Mouse (Mus musculus) frontal cortex, adult (tissue): Measurements from ENCODE around the gene Nol12.

Source experiments
- ATAC-seq: cut with Nextera tagmentation; 2 replicates; pipeline ENCODE4 v1.9.2; 2017; ENCODE audit warnings: mild to moderate bottlenecking, moderate library complexity, mixed read lengths; ENCODE audit not compliant: low TSS enrichment

The Nol12 gene

DNA sequence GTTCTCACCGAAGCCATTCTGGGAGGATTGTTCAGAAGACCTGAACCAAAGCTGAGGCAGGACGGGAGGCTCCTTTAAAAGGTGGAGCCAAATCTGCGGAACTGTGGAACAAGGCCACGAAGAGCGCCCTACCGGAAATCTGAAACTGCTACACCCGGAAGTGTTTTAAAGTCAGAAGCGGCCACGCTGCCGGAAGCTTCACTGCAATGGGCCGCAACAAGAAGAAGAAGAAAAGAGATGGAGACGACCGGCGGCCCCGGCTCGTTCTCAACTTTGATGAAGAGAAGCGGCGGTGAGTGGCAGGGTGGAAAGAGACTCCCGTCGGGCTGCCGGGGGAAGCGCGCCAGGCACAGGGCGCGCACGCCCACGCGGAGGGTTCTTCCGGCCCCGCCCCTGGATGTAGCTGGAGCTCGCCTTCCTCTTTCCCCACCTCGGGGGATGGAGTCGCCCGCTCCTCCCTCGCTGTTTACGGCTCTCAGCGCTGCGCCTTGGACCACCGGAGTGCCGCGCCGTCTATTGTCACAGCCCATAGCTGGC lies at the start of gene Nol12:
Gene Nol12 (plus strand): TSS at position 150 of the 537 bp plus-strand sequence.
- ATAC-seq = peak; percentile 81

DNA sequence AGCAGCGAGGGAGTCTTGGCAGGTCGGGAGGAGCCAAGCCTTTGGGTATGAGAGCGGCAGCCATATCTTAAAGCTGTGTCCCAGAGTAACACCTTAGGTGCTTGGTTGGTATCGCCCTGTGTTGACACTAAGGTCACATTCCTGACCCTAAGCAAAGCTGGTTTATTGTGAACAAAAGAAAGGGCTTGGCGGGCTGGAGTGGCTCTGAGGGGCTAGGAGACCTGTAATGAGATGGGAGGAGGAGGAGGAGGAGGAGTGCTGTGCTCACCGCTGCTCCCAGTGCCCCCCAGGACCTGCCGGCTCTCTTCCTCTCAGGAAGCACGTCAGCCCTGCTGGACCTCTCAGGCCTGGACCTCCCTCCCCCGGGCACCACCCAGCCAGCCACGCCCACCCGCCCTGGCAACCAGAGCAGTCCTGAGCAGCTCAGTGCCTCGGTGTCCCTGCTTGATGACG lies 45.3 kb upstream of the Nol12 start:
- no peak for ATAC-seq

DNA sequence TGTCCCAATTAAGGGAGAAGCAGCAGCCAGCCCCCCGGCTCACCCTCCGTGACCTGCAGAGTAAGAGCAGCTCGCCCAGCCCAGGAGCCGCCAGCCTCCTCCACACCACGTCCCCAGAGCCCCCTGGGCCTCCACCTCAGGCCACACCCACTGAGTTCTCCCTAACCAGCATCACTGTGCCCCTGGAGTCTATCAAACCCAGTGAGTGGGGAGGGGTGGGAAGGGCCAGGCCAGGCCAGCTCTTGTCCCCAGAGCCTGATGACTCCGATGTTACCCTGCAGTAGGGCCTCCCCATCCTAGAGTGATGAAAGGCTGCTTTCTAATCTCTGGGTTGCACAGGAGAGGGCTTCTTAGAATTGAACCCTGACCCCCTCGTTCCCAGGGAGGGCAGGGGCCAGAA lies 42.3 kb upstream of the Nol12 start:
- ATAC-seq = no peak

DNA sequence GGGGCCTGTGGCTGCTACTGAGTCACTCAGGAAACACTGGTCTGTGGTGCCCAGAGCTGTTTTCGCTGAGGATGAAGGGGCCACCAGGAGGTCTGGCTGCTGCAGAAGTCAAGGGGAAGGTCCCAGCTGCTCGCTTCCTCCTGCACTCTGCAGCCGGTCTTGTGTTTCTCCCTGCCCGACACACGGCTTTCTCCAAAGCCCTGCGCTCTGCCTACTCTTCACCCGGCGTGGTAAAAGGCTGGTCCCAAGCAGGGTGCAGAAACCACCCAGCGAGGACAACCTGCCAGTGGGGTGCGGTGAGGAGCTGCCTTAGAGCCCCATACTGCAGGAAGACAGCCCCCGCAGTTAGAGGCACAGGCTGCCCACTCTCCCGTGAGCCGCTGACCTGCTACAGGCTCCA lies 40.0 kb upstream of the Nol12 start:
- no peak for ATAC-seq

DNA sequence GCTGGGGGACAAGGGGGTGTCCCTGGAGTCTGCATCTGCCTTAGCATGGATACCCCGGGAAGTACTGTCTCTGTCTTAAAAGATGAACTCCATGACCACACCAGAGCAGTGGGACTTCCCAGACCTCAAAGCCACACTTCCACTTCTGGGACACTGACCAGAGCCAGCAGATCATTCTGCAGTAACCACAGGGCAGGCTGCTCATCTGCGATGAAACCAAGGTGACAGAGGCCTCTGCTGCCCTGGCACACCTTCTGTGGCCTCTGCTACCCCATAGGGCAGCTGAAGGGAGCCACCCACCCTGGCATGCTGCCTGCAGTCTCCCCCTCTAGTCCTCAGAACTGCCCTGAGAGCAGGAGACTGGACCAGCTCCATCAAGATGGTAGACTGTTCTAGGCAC lies 39.0 kb upstream of the Nol12 start:
- ATAC-seq = no peak

DNA sequence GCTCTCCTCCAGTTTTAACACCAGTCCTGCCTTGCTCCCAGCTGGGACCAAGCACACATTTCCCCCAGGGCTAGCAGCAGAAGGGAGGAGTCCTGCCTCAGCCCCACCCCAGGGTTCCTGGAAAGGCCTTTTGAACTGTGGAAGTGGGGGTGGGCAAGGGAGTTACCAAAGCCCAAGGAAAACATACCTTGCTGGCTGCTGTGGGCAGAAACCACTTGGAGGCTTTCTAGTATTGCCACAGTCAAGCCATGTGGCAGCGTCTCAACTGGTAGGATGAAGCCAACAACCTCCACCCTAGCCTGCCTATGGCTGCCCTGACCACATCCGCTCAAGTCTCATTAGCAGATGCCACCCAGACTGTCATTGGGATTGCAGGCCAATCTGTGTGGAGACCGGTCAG lies 38.6 kb upstream of the Nol12 start:
- ATAC-seq = no peak

DNA sequence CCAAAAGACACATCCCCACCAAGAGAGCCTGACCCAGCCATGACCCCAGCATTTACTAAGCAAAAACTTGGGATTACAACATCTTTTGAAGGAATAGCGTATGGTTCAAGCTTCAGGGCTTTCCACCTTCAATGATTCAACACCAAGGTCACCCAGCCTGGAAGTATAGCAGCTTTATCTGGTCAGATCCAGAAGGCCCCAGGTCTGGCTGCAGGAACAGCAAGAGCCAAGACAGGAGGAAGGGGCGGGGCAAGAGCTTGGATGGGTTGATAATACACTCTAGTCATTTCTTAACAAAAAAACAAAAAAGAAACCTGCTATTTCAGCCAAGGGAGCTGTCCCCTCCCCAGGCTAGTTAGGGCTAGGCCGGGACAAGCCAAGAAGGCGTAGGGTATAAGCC lies 37.2 kb upstream of the Nol12 start:
- no peak for ATAC-seq

DNA sequence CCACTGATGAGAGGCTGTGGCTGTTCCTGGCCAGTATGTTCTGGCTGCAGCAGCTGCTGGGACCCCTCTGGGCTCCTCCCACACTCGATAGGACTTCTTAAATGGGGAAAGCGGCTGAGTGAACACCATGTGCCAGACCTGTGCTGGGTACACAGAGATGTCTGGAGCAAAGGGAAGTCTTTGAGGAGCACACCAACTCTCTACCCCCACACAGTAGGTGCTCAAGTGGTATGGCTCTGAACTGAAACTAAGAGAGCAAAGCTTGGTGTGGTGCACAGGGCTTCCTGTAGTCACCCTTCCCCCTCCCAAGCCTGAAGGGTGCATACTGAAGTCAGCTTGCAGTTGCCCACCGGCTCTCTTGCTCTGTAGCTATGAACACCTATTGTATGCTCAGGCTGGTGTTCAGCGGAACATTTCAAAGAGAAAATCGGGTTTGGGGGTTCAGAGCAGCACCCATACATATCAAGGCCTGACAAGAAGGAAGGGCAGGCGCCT lies 36.2 kb upstream of the Nol12 start:
- ATAC-seq = no peak

DNA sequence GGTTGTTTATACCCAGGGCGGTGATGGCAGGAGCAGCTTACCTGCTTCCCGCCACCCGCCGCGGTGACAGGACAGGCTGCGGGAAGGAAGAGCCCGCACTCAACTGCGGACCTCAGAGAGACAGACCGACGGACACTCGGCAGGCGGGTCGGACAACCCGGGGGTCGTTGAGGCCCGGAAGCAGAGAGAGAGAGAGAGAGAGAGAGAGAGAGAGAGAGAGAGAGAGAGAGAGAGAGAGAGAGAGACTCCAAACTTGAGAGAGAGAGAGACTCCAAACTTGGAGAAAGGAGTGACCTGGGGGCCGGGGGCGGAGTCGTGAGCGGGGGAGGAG lies 35.4 kb upstream of the Nol12 start, which contains the start of gene Gm49510:
Gene Gm49510 (plus strand): TSS at position 259 of the 331 bp plus-strand sequence.
- ATAC-seq = no peak

DNA sequence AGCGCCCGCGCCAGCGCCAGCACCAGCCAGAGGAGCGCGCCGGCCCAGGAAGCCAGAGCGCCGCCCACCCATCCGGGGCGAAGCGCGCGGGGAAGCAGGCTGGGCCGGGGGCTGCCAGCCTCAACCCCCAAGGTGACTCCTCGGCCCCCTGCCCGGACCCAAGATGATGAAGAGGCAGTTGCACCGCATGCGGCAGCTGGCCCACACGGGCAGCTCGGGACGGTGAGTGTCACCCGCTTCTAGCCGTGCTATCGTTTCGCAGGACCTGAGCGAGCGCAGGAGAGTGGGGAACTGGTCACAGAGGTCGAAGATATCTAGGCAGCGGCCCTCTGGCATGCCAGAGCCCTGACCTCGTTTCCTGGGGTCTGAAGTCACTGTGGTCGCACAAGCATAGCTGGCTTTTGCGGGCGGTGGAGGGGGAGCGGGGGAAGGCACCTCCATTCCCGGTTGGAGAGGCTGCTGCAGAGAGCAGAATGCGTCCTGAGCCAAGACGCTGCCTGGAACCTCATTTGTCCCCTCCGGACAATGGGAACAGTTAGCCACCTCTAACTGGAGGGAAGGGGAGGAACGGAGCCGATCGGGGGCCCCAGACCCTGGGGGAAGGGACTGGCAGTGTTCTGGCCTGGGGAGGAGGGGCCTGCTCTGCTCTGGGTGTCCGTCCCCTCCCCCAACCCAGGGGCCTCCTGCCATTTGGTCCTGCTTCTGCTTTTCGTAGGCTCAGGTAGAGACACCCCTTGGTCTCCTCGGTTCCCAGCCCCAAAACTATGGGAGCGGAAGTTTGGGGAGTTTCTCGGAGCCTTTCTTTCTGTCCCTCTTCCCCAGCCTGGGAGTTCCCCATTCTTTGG lies 34.8 kb upstream of the Nol12 start, which contains the start of gene Sh3bp1:
Gene Sh3bp1 (plus strand): TSS at position 29 of the 845 bp plus-strand sequence.
- ATAC-seq = peak; percentile 38; the same call in 1 of the 2 replicates

DNA sequence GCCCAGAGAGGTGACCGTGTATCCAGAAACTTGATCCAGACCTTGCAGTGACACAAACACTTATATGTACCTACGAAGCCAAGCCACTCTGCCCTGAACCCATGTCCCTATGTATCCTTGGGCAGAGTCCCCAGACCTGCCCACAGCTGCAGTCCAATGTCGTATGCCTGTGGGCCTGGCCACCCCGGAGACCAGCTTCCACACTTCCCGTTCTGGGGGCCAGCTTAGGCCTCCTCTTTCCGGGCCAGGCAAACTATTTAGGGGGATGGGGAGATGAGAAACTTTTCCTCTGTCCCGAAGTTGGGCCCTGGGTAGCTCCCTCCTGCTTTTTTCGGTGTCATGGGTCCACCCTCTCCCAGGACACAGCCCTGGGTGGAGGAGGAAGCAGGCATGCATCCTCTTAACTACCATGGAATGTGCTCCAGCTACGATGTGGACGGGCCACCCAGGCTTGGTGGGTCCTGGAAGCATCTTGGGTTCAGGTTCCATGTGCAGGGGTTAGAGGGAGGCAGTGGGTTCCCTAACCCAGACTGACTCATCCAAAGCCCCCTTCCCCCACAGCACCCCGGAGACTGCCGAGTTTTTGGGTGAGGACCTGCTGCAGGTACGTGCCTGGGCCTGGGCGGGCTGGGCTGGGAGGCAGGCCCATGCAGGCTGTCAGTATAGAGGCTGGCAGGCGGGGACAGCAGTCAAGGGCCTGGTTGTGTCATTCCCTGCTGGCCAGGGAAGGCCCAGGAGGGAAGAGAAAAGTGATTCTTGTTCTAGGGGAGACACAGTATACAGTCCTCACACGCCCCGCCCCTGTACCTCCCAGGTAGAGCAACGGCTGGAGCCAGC lies 33.9 kb upstream of the Nol12 start:
- ATAC-seq = no peak

DNA sequence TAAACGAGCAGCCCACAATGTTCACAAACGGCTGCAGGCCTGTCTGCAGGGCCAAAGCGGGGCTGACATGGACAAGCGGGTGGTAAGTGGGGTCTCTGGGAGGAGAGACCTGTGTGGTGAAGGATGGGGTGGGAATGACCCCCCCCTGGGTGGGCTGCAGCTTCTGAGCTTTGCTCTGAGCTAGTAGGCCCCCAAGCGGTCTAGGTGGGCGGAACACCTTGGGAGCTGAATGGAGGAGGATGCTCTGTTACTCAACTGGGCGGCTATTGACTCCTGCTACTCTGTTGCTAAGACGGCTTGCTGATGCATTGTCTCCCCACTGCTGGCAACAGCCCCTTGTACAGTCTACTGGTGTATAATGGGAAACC lies 33.3 kb upstream of the Nol12 start:
- no peak for ATAC-seq

DNA sequence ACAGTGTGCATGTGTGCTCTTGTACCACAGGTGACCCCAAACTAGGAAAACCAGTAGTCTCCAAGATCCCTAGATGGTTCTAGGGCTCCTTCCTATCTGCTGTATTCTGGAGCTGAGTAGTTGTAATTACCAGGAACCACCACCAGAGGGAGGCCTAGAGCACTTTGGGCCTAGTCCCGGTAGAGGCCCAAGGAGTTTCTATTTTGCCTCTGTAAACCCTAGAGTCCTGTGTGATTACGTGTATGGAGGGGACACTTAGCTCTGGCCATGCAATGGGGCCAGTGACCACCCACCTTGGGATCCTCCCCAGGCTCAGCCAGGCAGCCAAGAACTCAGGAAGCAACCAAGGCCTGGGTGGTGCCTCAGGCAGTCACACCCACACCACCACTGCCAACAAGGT lies 31.5 kb upstream of the Nol12 start:
- ATAC-seq = peak; percentile 36; the same call in 1 of the 2 replicates

DNA sequence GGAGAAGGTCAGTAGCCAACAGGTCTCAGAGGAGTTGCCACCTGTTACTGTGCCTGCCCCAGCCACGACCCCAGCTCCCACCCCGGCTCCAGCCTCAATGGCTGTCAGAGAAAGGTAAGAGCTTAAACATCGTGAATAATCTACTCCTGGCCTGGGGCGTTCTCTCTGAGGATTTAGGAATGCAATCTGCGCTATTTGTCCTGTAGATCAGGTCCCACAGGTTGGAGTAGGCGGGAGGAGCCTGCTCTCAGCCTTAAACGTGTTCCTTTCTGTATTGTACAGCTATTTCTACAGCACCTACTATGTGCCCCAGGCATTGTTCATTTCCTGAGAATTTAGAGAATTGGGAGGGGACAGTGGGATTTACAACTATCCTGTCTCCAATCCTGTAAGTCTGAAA lies 26.3 kb upstream of the Nol12 start:
- ATAC-seq = no peak

DNA sequence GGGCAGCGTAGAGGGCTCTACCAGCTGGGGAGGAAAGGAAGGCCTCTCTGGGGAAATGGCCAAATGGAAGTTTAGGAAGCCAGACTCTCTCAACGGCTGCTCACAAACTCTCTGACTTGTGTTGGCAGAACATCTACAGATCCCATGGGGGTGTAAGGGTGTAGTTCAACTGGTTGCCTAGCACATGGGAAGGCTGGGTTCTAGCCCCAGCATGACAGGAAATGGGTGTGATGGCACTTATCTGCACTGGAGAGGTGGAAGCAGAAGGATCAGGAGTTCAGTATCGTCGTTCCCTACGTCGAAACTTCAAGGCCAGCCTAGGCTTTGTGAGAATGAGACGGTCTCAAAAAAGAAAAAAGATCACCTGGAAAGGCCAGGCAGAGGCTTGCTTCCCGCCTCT lies 25.8 kb upstream of the Nol12 start:
- no peak for ATAC-seq

DNA sequence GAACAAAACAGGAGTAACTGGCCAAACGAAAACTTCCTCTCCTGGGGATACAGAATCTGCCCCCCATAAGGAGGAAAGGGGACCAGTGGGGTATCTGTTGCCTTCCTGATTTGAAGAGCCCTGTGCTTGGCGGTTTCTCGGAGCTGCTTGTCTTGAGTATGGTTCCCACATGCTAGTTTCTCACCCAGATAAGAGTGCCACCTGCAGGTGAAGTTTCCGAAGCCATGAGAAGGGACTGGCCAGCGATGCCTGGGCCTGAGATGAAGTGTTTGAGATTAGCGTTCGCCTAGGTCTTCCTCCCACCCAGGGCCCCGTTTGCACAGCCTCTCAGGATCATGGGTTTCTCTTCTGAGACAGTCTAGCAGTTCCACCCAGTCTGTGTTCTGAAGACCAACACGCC lies 22.7 kb upstream of the Nol12 start:
- no peak for ATAC-seq

DNA sequence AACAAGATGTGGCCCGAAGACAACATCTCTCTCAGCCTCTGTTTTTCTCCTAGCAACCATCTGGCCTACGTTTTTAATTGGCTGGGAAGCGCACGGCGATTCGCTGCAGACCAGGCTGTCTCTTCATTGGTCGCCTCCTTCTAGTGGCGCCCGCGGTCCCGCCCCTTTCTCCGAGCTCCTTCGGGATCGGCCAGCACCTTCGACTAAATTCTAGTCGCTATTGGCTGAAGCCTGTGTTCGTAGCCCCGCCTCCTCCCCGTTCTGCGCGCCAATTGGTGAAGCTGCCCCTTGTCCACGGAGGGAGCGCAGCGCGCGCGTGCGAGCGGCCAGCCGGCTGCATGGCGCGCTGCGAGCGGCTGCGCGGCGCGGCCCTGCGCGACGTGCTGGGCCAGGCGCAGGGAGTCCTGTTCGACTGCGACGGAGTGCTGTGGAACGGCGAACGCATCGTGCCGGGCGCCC lies 21.1 kb upstream of the Nol12 start, which contains the start of gene Pdxp:
Gene Pdxp (plus strand): TSS at position 288 of the 459 bp plus-strand sequence.
- ATAC-seq = peak; percentile 79

DNA sequence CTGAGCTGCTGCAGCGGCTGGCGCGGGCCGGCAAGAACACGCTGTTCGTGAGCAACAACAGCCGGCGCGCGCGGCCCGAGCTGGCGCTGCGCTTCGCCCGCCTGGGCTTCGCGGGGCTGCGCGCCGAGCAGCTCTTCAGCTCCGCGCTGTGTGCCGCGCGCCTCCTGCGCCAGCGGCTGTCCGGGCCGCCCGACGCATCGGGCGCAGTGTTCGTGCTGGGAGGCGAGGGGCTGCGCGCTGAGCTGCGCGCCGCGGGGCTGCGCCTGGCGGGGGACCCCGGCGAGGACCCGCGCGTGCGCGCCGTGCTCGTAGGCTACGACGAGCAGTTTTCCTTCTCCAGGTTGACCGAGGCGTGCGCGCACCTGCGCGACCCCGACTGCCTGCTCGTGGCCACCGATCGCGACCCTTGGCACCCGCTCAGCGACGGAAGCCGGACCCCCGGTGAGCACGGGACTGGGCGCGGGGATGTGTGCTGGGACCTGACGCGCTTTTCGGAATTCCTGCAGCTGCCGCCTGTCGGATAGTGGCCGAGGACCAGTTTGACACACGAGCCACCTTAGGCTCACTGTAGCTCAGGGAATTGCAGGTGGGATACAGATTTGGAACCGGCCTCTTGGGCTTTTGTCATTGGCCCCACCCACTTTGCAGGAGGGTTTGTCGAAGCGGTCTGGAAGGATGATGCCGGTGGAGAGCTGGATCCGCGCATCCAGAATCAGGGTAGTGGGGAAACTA lies 20.5 kb upstream of the Nol12 start:
- peak; percentile 30 for ATAC-seq

DNA sequence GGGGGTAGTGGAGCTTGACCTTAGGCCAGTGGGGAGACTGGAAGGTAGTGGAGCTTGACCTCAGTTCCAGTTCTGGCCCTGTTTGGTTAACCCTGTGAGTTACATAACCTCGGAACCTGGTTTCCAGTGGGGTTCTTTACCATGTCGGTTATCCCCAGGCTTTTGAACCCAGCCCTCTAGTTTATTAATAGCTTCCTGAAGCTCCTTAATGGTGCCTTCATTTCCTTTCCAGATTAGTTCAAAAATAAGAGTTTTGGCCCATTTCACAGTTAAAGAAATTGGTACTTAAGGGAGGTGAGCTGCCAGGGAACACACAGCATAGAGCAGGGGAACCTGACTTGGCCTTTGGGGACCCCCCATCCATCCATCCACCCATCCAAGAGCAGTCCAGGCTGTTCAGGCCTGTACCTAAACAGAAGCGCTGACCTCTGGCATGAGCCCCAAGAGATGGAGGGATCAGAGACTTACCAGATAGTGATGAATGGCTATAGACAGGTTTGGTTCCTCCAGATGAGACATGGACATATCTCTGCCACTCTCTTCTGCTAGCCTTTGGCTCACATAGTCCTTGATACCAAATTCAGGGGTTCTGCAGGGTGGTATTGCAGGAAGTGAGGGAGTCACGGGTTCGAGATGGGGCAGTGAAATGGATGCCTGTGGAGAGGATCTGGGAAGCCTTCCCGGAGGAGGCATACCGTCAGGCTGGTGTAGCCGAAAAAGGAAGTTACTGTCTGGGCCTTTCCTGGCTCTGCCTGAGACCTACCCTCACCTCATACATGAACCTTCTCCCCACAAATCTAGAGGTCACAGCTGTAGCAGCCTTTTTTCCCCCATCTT lies 19.7 kb upstream of the Nol12 start:
- ATAC-seq = no peak

DNA sequence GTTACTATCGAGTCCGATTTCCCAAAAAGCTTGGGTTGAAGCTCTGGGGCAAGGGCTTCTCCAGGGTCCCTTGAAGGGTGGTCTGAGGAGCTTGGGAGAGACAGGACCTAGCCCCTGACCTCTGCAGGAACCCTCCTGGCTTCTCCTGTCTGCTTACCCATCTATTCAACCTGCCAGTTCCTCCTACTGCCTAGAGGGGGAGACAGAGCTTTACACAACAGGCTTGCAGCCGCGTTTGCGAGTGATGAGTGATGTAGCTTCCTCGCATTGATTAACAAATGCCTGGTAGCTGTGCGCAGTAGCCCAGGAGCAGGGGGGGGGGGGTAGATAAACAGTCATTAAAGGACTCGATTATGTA lies 19.1 kb upstream of the Nol12 start:
- ATAC-seq = peak; percentile 42; the same call in 1 of the 2 replicates
